Mouse (Mus musculus): ENCODE measurements around the gene Ankrd39.

The Ankrd39 gene

GRCm38 (mm10) chr1:36572140-36572700, 25.0 kb upstream of the Ankrd39 start:
- no peak for DNase-seq (ENCODE audit: low spot score)

GRCm38 (mm10) chr1:36571627-36572026, 24.4 kb upstream of the Ankrd39 start:
- DNase-seq (ENCODE audit: low spot score): no peak

GRCm38 (mm10) chr1:36570320-36570719, 23.1 kb upstream of the Ankrd39 start:
- DNase-seq (ENCODE audit: low spot score): no peak

DNA sequence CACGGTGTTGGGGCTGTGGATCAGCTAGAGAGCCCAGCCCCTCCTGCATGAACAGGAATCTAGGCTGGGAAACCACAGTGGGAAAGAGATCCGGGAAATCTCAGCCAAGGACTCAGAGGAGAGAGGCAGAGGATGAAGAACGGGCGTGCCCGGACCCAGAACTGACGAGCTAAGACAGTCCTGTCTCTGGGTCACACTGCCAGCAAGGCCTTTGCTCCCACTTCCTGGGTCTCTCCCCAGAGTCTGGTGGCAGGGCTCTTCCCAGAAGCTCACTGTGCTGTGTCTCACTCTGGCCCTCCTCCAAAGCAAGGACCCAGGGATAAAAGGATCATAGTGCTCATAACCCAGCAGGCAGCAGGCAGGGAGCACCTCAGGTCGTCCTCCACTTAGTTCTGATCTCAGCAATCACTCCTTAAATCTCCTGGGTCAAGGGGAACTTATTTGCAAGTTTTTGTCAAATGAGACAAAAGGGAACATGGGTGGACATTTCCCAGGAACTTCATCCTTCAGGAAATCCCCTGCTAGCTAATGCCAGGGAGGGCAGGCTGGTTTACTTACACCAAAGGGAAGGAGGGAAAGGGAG, 22.5 kb upstream of the Ankrd39 start:
- no peak for DNase-seq (ENCODE audit: low spot score)

DNA sequence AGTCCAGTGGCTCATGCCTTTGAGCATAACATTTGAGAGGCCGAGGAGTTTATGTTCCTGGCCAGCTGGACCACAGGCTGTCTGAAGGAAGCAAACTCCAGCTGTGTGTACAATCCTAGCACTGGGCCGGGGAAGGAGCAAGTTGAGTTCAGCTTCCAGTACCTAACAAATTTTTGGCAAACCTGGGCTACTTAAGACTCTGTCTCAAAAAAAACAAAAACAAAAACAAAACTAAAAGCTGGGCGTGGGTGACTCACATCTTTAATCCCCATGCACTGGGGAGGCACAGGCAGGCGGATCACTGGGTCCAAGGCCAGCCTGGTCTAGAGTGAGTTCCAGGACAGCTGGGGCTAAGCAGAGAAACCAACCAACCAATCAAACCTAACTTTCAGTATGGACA, 21.5 kb upstream of the Ankrd39 start:
- no peak for DNase-seq (ENCODE audit: low spot score)

- DNase-seq (ENCODE audit: low spot score): no peak
Measured at GRCm38 (mm10) chr1:36567818-36568603, 20.8 kb upstream of the Ankrd39 start.

- no peak for DNase-seq (ENCODE audit: low spot score)
Measured at GRCm38 (mm10) chr1:36566425-36566824, 19.2 kb upstream of the Ankrd39 start.

- no peak for DNase-seq (ENCODE audit: low spot score)
Measured at GRCm38 (mm10) chr1:36564101-36564500, 16.9 kb upstream of the Ankrd39 start.

- DNase-seq (ENCODE audit: low spot score): no peak
Measured at GRCm38 (mm10) chr1:36563632-36564031, 16.4 kb upstream of the Ankrd39 start.

GRCm38 (mm10) chr1:36563197-36563596, 16.0 kb upstream of the Ankrd39 start:
- no peak for DNase-seq (ENCODE audit: low spot score)

DNA sequence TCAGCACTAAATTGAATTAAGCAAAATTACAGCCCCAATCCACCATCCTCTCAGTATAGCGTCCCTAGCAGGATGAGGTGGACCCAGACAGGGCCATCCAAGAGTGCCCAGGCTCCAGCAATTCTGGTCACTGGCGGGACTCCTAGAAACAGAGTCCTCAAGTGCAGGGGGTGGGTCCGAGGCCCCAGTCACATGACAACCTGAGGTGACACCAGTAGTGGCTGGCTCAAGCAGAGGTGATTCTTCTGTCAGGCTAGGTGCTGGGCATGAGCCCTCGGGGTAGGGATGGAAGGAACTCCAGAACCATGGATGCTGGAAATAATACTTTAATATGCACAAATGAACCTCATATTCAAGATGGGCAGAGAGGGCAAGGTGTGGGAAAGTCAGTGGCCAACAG, 15.1 kb upstream of the Ankrd39 start:
- DNase-seq (ENCODE audit: low spot score): no peak

DNA sequence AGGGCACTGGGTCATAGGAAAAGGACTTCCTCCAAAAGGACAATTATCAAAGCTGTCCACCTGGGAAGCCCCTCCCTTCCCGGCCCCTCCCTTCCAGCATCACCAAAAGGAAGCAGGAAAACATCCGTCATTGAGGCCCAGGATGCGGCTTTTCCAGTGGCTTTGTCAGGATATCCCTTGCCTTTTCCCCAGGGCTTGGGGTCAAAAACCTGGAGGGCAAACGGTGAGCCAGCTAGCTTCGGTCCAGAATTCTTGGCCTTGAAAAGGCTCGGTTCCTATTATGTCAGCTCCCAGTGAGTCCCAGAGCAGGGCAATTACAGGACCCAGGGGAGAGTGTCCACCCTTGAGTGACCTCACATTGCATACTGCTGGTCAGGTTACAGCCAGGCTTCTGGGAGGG, 13.7 kb upstream of the Ankrd39 start:
- no peak for DNase-seq (ENCODE audit: low spot score)

DNA sequence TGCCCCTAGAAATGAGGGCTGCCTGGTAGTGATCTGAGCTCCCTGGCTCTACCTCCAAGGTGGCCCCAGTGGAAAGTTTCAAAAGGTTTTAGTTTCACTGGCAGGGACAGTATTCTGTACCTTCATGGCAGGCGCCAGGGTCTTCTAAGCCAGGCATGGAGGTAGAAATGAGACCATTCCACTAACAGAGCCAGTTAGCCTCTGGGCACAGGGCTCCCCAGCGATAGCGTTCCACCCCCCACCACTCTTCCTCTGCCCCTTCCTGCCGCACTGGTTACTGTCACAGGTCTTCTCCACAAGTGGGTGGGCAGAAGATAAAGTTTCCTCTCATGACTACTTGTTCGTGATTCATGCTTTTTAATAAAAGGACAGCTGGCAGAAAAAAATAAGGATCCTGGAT, 12.6 kb upstream of the Ankrd39 start:
- no peak for DNase-seq (ENCODE audit: low spot score)

DNA sequence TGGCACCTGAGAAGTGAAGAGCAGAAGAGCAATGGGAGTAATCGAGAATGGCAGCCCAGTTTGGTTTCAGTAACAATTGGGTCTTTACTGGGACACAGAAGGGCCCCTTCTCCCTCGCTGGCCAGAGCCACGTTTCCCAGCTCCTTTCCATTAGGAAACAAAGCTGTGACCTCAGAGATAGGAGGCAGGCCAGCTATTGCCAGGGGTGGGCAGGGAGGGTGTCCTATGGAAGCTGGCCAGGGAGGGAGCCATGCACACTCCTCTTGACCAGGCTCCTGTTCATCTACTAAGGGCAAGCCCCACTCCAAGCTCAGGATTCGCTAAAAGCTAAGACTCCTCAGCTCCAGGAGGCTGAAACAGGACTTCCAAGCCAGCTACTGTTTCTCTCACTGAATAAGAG, 12.0 kb upstream of the Ankrd39 start:
- no peak for DNase-seq (ENCODE audit: low spot score)

DNA sequence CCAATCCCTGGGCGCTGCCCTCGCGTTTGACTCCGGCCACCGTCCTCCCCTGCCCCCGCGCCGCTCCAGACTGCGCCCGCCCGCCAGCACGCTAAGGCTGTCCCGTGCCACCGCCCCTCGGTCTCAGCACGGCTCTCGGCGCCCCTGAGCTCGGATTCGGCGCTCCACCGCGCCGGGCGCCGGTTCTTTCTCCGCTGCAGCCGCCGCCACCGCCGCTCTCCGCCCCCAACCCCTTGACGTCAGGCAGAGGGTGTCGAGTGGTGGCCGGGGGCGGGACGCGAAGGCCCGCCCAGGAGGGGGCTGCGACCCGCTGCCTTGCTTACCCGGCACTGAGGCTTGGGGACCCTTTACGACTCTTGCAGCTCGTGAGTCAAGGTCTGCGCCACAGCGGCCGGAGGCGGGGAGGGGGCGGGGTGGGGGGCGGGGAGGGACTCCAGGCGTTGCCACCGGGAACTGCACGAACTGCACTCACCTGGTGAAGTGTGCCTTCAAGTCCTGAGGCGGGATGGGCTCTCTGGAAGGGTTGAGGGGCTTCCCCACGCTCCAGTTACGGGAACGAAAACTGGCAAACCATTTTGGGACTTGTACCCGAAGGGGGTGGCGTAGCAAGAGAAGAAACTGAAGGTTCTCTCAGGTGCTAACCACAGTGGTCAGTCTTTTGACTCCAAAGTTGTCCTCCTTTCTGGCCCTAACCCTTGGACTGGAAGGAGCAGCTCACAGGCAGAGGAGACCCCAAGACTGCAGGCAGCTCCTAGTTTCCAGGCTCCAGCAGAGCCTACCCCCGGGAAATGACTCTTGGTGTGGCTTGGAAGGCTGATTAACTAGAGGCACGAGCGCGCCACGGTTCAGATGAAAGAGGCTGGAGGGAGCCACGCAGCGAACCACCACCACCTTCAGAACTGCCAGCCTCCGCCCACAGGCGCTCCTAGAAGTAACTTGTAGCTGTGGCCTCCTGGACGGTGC, 11.1 kb upstream of the Ankrd39 start, which contains the start of gene Sema4c:
Sema4c (minus strand) TSS at position 319 of the 963 bp plus-strand sequence.
- DNase-seq (ENCODE audit: low spot score): no peak

GRCm38 (mm10) chr1:36557457-36558011, 10.3 kb upstream of the Ankrd39 start:
- DNase-seq (ENCODE audit: low spot score): no peak

DNA sequence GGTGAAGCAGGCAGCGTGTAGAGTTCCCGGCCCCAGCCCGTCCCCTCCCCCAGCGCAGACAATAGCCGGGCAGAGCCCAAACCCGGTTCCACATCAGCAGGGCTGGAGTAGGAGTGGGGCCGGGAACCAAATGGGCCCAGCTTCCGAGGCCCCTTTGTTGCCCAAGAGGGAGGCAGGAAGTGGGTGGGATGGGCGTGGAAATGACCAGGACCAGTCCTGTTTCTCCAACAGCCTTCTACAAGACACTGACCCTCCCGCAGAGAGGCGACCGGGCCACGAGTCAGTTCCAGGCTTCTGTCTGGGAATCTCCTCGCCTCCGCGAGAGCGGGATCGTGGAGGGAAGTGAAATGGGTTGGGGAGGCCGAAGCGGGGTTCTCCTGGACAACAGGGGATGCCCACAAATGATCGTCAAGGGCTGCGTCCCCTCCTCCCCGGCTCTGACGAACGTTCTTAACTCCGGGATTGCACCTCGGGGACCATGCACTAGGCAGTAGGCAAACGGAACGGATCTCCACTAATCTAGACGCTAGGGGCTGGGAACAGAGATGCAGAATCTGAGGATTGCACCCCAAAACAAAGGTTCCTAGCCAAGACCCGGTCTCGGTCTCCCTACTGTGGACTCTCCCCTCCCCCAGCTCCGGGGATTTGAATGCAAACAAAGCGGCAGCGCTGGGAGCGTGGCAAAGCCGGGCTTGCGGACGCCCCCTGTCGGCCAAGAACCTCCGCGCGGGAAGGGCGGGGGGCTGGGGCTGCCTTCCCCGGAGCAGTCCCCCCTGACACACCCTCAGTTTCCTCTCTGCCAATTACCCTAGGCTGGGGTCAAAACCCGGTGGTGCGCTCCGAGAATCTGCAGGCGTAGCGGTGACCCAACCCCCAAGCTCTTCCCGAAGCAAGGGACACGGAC, 9.6 kb upstream of the Ankrd39 start:
- DNase-seq (ENCODE audit: low spot score): peak; percentile 77

DNA sequence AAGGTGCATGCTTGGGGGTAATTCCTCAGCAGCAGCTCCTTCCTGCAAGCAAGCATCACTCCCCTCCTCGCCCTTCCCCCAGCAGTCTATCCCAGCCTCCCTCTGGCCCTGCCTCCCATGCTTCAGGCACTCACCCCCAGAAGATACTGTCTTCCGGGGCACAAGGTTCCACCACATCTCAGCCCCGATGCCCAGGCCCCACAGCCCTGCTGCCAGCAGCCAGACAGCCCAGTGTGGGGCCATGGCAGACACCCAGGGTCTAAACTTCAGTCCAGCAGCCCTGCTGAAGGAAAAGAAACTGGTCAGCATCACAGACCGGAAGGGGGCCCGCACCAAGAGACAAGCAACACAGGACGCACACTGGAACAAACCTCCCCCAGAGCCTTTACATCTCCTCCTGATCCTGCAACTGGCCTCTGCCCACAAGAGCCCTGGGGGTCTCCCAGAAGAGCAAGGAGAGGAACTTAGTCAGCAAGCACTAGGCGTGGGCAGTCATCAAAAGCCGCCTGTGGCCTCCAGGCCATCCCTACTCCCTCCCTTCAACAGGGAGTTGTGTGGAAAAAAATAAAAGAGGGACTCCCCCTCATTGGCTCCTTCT, 8.7 kb upstream of the Ankrd39 start:
- DNase-seq (ENCODE audit: low spot score): no peak

DNA sequence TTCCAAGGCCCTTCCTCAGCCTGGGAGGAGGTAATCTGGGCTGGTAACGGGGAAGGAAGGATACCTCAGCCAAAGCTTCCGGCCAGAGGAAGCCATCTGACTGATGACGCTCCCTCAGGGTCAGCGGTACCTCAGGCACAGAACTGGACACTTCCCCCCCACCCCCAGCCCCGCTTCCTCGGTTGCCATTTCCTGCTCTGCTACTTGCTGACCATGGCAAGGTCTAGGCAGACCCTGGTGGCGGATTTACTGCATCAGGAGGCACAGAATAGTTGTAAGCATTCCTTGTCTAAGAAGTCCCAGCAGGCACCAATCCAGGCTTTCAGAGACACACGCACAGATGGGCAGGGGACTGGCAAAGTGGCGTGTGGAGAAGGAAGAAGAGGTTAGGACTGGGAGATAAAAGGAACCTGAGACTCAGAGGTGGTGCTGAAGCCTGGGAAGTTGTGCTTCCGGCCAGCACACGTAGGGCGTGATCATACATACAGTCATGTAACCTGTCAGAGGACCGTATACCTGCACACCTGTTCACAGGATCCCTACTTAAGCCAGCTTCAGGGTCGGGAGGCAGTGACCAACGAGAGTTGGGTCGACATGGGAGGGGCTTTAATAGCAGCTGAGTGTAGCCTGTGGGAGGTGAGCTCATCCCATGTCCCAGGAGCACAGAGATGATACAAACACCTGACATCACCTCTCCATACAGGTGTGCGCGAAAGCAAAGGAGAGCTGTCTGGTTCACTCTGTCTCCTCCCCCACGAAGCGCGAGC, 7.6 kb upstream of the Ankrd39 start:
- no peak for DNase-seq (ENCODE audit: low spot score)

DNA sequence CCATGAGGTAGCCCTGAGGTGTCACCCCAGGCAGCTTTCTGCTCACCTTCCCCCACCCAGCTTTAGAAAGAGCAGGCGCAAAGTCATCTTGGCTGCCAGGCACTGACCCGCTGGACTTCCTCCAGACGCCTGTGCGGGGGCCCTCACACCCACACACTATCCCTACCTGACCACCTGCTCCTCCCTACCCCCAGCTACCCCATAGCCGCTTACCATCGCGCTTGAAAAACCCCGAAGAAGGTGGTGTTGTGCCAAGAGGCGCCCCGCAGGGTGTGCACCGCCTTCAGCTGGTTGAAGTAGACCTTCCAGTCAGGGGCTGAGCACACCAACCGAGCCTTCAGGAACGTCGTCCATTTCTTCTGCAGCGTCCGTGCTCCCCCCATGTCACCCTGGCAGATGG, 5.3 kb upstream of the Ankrd39 start:
- DNase-seq (ENCODE audit: low spot score): no peak
